Mouse (Mus musculus) heart, adult 2 months (tissue): Measurements from ENCODE around the gene Cuedc1. TPM values are rescaled to one million over a fixed set of nuclear protein-coding genes. Genes with fewer than 3 reads are reported as not detected.
A peak's percentile ranks its signal among the peaks of the same experiment; 100 is the strongest.

ENCODE experiments used
- DNase-seq, 2 experiments: peaks; one replicate each; pipeline ENCODE4 v3.0.0; 2021
- H3K27ac ChIP-seq: fragments of 200-600 bp; 2 replicates; pipeline ENCODE4 v1.8.1; 2022
- H3K27me3 ChIP-seq: fragments of 200-500 bp; 2 replicates; pipeline ENCODE4 v1.6.1; 2012; ENCODE audit warnings: mild to moderate bottlenecking, low read length, inconsistent platforms, mixed read lengths; ENCODE audit not compliant: control insufficient read depth, insufficient read depth
- H3K36me3 ChIP-seq: fragments of 200-500 bp; 2 replicates; pipeline ENCODE4 v1.6.1; 2012; ENCODE audit warnings: low read length, inconsistent platforms; ENCODE audit not compliant: control insufficient read depth, insufficient read depth
- H3K4me1 ChIP-seq: fragments of 200-500 bp; 2 replicates; pipeline ENCODE4 v1.6.1; 2011; ENCODE audit warnings: low read length; ENCODE audit not compliant: control insufficient read depth, insufficient read depth
- H3K4me3 ChIP-seq: fragments of 200-600 bp; 2 replicates; pipeline ENCODE4 v1.8.1; 2022
- H3K79me2 ChIP-seq: fragments of 200-500 bp; replicated peaks from 2 replicates; pipeline ENCODE4 v1.6.1; 2012; ENCODE audit warnings: mild to moderate bottlenecking, inconsistent platforms, low read length, moderate library complexity, mixed read lengths; ENCODE audit not compliant: control insufficient read depth, insufficient read depth
- H3K9ac ChIP-seq: fragments of 200-500 bp; 2 replicates; pipeline ENCODE4 v1.6.1; 2012; ENCODE audit warnings: low read depth, mild to moderate bottlenecking, control low read depth, inconsistent platforms, low read length, mixed read lengths
- CTCF ChIP-seq: fragments of 200-600 bp; IDR thresholded peaks from 2 replicates; pipeline ENCODE4 v1.8.1; 2022; ENCODE audit warnings: antibody characterized with exemption, mild to moderate bottlenecking, moderate library complexity
- EP300 ChIP-seq: fragments of 200-500 bp; IDR thresholded peaks from 2 replicates; pipeline ENCODE4 v1.6.1; 2011; ENCODE audit warnings: low read depth, low read length, control low read depth; ENCODE audit not compliant: insufficient read depth
- POLR2A ChIP-seq: fragments of 200-500 bp; IDR thresholded peaks from 2 replicates; pipeline ENCODE4 v1.6.1; 2011; ENCODE audit warnings: mild to moderate bottlenecking, low read depth, low read length, control low read depth; ENCODE audit not compliant: insufficient read depth
- WGBS: fragments of 180-500 bp; shearing (Covaris S2); methylation state at CpG from one replicate; pipeline ENCODE4 v1.1.7; 2018; 5-methylcytosine and 5-hydroxymethylcytosine counted together
- intact Hi-C: fragments of 180-260 bp; cut with DNase I; formaldehyde crosslinking; loops from one replicate; pipeline ENCODE4 v1.15.1; 2025
- polyA plus RNA-seq: library from polyadenylated mRNA; depleted of rRNA; stranded (reverse); fragments of >200 nt; gene quantifications from 2 replicates; pipeline ENCODE4 v1.2.3, GENCODE M21; 2012
- total RNA-seq, 2 experiments: library from RNA; stranded (reverse); gene quantifications; 2 replicates each; pipeline ENCODE4 v1.2.3; 2021

Gene Cuedc1
- total and polyA plus RNA-seq, 3 experiments, result 36.2 to 55.0 (median 49.8) TPM

DNA sequence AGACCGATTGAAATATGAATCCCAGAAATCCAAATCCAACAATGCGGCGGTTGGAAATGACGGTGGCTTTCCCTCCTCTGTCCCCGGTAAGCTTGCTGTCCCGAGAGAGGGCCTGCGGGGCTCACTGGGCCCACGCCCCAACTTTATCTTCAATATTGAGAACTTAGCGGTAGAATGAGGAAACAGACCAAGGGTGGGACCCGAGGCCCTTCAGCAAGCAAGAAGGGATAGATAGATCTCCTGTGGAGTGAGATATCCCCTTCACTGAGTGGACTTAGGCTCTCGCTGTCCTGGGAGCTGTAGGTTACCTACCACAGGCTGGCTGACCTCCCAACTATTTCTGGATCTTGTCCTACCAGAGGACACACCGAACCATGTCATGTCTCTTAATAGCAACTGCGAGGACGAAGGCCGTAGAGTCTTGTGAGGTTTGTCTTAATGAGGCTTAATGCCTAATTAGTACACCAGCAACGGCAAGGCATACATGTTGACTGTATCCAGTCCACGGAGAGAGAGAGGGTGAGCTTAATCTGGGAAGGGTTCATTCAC is 86.8 kb downstream of the Cuedc1 start:
- no peaks in the 10 kb centered on the region for H3K79me2 ChIP-seq

GRCm38 (mm10) chr11:88186078-88186946 is 88.5 kb downstream of the Cuedc1 start:
- no peak for DNase-seq
- no peak overlapping the region for H3K4me3 ChIP-seq
- intact Hi-C loops, result loop anchor here (2.0 kb wide), 1 partner anchor 22 kb away; no protein-coding TSS in a partner anchor
- H3K27ac ChIP-seq, result peak overlapping the region; percentile 87
- TF ChIP-seq POLR2A (no peak), CTCF (no peak), EP300 (no peak)
- no peaks in the 10 kb centered on the region for H3K27me3 ChIP-seq
- WGBS, result 85% methylated on average over 14 of the region's 14 CpGs
- H3K79me2 ChIP-seq, result no peaks in the 10 kb centered on the region
- no peaks in the 10 kb centered on the region; the same call in 1 of the 2 replicates for H3K36me3 ChIP-seq
- peaks cover 13% of the 10 kb centered on the region for H3K4me1 ChIP-seq
- peak overlapping the region; percentile 17; the same call in 1 of the 2 replicates for H3K9ac ChIP-seq

More for the DNA sequence above, 86.8 kb downstream of the Cuedc1 start:
- intact Hi-C loops, result no loop called here
- 68% methylated on average over 17 of the region's 17 CpGs for WGBS
- Histone ChIP-seq H3K4me3 (no peak overlapping the region), H3K27ac (peak overlapping the region; percentile 82), H3K27me3 (no peaks in the 10 kb centered on the region), H3K36me3 (peaks cover 5% of the 10 kb centered on the region), H3K4me1 (peaks cover 22% of the 10 kb centered on the region), H3K9ac (peak overlapping the region; percentile 26; the same call in 1 of the 2 replicates)
- DNase-seq, result peak in 1 of 2 experiments; percentile 54
- no peak for TF ChIP-seq POLR2A
- TF ChIP-seq CTCF, result no peak
- TF ChIP-seq EP300, result 0 out of 2 replicates have a peak, but pooled peaks have one; percentile 34

DNA sequence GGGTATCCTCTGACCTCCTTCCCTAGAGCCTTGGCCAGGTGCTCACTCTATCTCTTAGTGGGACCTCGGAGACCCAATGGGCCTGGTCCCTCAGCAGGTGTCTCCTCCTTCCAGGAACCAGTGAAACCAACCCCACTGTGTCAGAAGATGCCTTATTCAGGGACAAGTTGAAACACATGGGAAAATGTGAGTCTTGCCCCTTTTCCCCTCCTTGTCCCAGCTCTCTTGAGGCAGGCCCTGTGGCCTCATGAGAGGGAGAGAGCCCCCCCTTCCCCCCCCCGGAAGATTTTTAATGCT is 89.0 kb downstream of the Cuedc1 start:
- H3K79me2 ChIP-seq, result no peaks in the 10 kb centered on the region
- H3K4me3 ChIP-seq, result no peak overlapping the region
- intact Hi-C loops, result loop anchor here (2.0 kb wide), 1 partner anchor 22 kb away; no protein-coding TSS in a partner anchor
- peak overlapping the region; percentile 65; the same call in 1 of the 2 replicates for H3K9ac ChIP-seq
- H3K4me1 ChIP-seq, result peaks cover 10% of the 10 kb centered on the region
- TF ChIP-seq POLR2A (no peak), CTCF (no peak), EP300 (no peak)
- no peaks in the 10 kb centered on the region; the same call in 1 of the 2 replicates for H3K36me3 ChIP-seq
- peak overlapping the region; percentile 87 for H3K27ac ChIP-seq
- DNase-seq, result no peak
- 30% methylated on average over 2 of the region's 2 CpGs for whole genome bisulfite sequencing
- no peaks in the 10 kb centered on the region for H3K27me3 ChIP-seq

DNA sequence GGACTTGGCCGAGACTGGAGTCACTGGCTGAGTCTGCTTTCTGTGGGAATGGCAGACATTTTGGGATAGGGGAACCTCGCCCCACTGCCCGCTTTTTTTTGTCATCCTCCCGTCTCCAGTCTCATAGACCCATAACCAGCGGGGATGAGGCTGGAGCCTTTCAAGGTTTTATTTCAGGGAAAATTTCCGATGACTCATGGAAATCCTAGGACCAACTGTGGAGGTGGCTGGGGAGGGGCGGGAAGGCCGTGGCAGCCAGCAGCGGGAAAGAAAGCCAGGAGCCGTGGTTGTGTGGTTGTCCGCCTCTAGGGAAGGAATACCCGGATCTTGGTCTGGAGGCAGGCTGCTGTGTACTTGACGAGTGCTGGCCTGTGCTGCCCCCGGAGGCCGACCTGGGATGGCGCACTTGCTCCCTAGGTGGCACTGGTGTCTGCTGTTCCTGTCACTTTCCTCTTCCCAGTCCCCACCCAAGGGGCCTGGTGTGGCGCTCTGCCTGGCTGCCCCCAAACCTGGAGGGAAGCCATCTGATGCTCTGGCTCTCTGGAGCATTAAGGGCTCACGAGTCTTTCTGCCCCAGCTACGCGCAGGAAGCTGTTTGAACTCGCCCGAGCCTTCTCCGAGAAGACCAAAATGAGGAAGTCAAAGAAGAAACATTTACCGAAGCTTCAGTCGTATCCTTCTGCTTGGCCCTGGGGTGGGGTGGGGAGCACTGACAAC is 89.7 kb downstream of the Cuedc1 start:
- WGBS, result 8% methylated on average over 25 of the region's 25 CpGs
- Histone ChIP-seq H3K4me1 (peaks cover 10% of the 10 kb centered on the region), H3K9ac (peak overlapping the region; percentile 75), H3K27ac (peak overlapping the region; percentile 87), H3K27me3 (no peaks in the 10 kb centered on the region), H3K79me2 (no peaks in the 10 kb centered on the region), H3K4me3 (peak overlapping the region; percentile 39), H3K36me3 (no peaks in the 10 kb centered on the region; the same call in 1 of the 2 replicates)
- TF ChIP-seq POLR2A (peak; percentile 22; the same call in 1 of the 2 replicates), CTCF (peak; percentile 97), EP300 (peak; percentile 93)
- DNase-seq, result peak; percentile 88 to 92
- intact Hi-C loops, result loop anchor here (2.0 kb wide), 1 partner anchor 23 kb away; no protein-coding TSS in a partner anchor

DNA sequence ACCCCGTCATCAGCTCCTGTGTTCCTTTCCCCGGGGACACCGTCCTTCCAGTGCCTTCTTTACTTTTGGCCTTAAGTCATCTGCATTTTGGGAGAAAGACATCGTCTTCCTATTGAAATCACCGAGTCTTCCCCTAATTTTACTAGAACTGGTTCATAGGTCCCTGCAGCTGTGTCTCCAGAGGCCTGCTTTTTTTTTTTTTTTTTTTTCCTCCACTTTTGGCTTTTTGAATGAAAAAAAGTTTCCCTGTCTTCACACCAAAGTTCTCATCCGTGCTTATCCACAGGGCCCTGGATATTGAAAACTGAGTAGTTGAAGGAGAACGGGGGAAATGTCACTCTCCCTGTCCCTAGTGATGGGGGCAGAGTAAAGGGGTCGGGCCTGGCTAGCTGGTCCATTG is 90.4 kb downstream of the Cuedc1 start:
- WGBS, result 43% methylated on average over 8 of the region's 8 CpGs
- H3K4me3 ChIP-seq, result peak overlapping the region; percentile 39; the same call in 1 of the 2 replicates
- H3K4me1 ChIP-seq, result peaks cover 10% of the 10 kb centered on the region
- H3K36me3 ChIP-seq, result no peaks in the 10 kb centered on the region; the same call in 1 of the 2 replicates
- peak overlapping the region; percentile 75 for H3K9ac ChIP-seq
- DNase-seq, result no peak
- H3K79me2 ChIP-seq, result no peaks in the 10 kb centered on the region
- intact Hi-C loops, result no loop called here
- H3K27ac ChIP-seq, result peak overlapping the region; percentile 87
- H3K27me3 ChIP-seq, result no peaks in the 10 kb centered on the region
- TF ChIP-seq EP300, result no peak
- TF ChIP-seq POLR2A, result no peak
- no peak for TF ChIP-seq CTCF
